Mouse (Mus musculus) CH12.LX (cell line): ENCODE measurements around the gene Hoxc5.

ENCODE experiments used
- ETS1 ChIP-seq: conservative IDR thresholded peaks from 2 replicates; pipeline ENCODE4 v1.6.1; 2012; ENCODE audit warnings: low read depth, mild to moderate bottlenecking, inconsistent platforms, low read length, improper control_type of control experiment, moderate library complexity
- PAX5 ChIP-seq: IDR thresholded peaks from 2 replicates; pipeline ENCODE4 v1.6.1; 2012; ENCODE audit warnings: low read length, inconsistent platforms, mixed read lengths

GRCm38 (mm10) chr15:102984521-102984920 is 17.3 kb downstream of the Hoxc5 start:
- no peak for TF ChIP-seq ETS1
- no peak for TF ChIP-seq PAX5
